ENCODE assay signal across 13 mouse cellular contexts in the genomic region with DNA sequence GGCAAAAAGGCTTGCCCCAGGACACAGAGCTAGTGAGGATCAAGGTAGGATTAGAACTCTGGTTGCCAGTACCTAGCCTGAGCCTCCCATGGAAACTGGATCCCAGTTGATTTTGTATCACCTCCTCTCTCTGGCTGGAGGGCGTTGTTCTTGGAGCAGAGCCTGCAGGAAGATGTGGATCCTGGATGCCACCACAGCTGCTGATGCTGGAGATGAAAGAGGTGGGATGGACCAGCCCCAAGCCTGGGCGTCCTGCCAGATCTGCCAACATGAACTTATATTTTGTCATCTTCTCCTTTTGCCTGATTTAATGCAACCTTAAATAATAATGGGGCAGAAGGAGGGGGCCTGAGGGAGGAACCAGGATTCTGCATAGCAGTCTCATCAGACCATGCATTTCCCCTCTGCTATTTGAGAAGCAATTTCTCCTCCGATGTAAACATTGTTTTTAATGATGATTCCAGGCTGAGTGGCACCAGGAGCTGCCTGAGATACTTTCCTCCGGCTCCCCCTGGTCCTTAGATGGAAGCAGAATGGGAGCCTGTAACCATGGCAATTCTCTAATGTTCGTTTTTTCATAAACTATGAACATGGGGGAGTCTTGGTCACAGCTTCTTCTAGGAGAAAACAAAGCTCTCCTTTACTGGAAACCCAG.
DNase-seq lines count a peak whose midpoint lies in the region; ATAC-seq lines count a peak whose summit lies in the region.
"Had no signal": no experiment of that assay in that cellular context is flagged by ENCODE, and none has a peak within 500 bp of the region (broad histone marks: within the 10 kb centered on the region; RNA-seq: fewer than 3 reads in every experiment).

No protein-coding gene starts in this region.

- DNase-seq in kidney, postnatal 10 days: peak; percentile 7
- DNase-seq in kidney, adult 8-10 months: no peak
- DNase-seq in layer of hippocampus, postnatal 25 days (ENCODE audit: extremely low spot score in 1 of 2, low spot score in 1 of 2): peak; percentile 35 to 43
- DNase-seq in right cerebral cortex, postnatal 10 days (ENCODE audit: low spot score in 2 of 2): peak; percentile 83 to 84
- DNase-seq in Muller cell, postnatal 12 days (ENCODE audit: inconsistent ontology term): no peak
- DNase-seq in c-Kit-positive CD71-positive TER-119-positive erythroid progenitor cells, embryonic 14.5 days (ENCODE audit: low spot score): no peak
- no peak for DNase-seq in adrenal gland, adult 2 months
- DNase-seq: cerebellum, adult 18-20 months; heart, postnatal 4 days; liver, embryonic 13.5 days; thymus, adult 2 months had no signal

- ATAC-seq in frontal cortex, adult (ENCODE audit: low TSS enrichment): peak; percentile 69
- ATAC-seq: activated CD4-positive, CD25-positive, alpha-beta regulatory T cell, adult 4 months had no signal

Comparison
In these comparisons a context has a peak if more than half of its experiments do, and no peak if none do; other contexts are left out.
1. DNase-seq: peak in kidney, postnatal 10 days (single experiment), layer of hippocampus, postnatal 25 days (2 of 2) and right cerebral cortex, postnatal 10 days (2 of 2); none in kidney, adult 8-10 months (0 of 2), Muller cell, postnatal 12 days (single experiment), c-Kit-positive CD71-positive TER-119-positive erythroid progenitor cells, embryonic 14.5 days (single experiment) and adrenal gland, adult 2 months (single experiment).